Mouse (Mus musculus) layer of hippocampus, adult 2 months (tissue): ENCODE measurements at regions not wholly inside any gene's neighbourhood (a gene's known extent, or its start where the extent isn't known, plus 50 kb on each side); places are given as distances from the start of the nearest gene placed in this dataset.

Experiments used
- DNase-seq, 2 experiments: peaks; one replicate each; pipeline ENCODE4 v3.0.0; 2022; ENCODE audit warnings: low spot score in 2 of 2
- H3K27ac ChIP-seq: fragments of 200-600 bp; 2 replicates; pipeline ENCODE4 v1.8.1; 2022
- H3K4me3 ChIP-seq: fragments of 200-600 bp; 2 replicates; pipeline ENCODE4 v1.8.1; 2022; ENCODE audit warnings: mild to moderate bottlenecking
- CTCF ChIP-seq: fragments of 200-600 bp; conservative IDR thresholded peaks from 2 replicates; pipeline ENCODE4 v1.8.1; 2022; ENCODE audit warnings: antibody characterized with exemption, mild to moderate bottlenecking, moderate library complexity

DNA sequence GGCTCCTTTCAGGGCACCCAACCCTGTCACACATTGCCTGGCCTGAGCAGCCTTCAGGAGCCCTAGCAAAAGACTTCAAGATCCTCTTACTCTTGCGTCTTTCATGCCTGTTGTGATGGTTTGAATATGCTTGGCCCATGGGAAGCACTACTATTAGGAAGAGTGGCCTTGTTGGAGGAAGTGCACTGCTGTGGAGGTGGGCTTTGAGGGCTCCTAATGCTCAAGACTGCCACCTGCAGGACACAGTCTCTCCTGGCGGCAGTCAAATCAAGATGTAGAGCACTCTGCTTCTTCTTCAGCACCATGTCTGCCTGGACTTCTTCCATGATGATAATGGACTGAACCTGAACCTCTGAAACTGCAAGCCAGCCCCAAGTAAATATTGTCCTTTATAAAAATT, 73.0 kb downstream of the Tsen15 start:
- H3K27ac ChIP-seq = no peak overlapping the region
- no peak for DNase-seq
- TF ChIP-seq CTCF = peak; percentile 31
- H3K4me3 ChIP-seq = no peak overlapping the region

DNA sequence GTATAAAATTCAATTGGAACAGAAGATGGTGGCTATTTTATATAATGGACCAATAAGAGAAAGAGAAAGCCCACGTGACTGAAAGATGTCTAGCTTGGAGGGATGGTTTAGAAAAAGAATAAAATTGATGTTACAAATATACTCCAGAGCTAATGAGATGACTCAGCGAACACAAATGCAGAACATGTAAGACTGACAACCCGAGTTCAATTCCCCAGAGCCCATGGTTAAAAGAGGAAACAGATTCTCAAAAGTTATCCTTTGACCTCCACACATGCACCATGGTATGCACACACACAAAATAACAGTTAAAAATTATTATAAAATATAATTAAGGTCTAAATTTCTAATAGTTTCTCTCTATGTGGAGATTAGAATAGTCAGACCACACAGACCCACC, 81.0 kb downstream of the Tsen15 start:
- no peak for DNase-seq
- no peak overlapping the region for H3K4me3 ChIP-seq
- no peak overlapping the region for H3K27ac ChIP-seq
- no peak for TF ChIP-seq CTCF

DNA sequence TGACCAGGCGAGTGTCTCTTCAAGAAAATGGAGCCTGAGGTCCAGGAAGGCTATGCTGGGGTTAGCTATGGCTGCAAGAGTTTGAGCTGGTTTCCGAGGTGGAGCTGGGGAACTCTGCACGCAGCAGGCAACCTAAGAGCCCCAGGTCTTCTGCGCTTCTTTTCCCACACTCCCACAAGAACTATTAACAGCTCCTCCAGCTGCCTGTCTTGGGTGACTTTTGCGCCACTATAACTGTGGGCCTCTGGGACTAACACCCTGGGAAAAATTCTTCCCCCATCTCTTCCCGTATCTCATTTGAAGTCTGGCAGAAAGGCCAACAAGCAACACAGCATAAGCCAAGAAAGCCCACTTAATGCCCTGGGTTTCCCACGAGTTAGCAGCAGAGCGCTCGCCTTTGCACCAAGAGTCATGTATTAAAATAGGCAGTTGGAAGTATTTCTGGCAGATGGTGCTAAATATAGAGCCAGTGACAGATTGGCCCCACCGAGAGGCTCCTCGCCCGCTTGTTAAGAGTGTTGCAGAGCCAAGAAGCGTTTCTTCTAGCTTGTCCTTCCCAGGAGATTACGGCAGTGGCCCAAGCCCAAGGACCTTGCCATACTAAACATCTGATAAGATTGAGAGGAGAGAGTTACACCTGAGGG, 81.9 kb downstream of the Tsen15 start:
- H3K4me3 ChIP-seq = no peak overlapping the region
- no peak overlapping the region for H3K27ac ChIP-seq
- no peak for DNase-seq
- no peak for TF ChIP-seq CTCF

DNA sequence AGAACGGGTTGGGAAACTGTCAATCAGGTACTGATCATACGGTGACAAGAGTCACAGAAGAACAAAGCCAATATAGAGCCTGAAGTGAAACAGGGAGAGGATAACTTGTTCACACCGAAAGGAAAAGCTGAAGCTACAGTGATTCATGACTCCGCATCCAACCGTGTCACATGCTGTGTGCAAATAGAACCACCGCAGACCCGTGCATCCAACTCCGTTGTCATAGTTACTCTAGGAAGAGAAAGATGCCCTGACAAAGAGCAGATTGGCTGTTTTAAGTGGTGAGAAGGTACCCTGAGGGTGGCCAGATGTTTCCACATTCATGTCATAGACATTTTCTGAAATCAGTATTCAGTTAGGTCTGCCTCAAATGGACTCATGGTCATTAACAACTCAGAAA, 85.1 kb downstream of the Tsen15 start:
- Histone ChIP-seq H3K27ac (no peak overlapping the region), H3K4me3 (no peak overlapping the region)
- TF ChIP-seq CTCF = no peak
- no peak for DNase-seq

DNA sequence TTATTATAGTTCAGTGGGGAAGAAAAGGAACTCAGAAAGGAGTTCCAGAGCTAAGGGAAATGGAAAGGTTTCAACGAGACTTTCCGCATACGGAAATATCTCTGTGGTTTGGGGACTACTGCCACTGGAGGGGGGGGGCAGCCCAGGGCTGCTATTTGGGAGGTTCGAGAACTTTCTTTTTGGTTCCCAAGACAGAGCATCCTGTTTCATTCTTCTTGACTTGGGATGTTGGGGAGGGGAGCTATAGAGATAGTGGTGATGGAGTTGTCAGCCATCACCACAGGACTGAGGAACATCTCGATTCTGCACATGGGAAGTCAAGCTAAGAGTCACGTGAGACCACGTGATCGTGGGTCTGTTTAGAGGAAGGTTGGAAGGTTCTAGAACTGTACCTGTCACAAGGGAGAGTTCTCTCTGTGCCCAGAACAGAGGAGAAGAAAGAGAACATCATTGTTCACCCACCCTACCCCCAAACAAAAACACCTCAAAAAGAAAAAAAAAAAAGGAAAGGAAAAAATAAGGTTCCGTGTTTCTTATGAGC, 94.2 kb downstream of the Tsen15 start:
- no peak for DNase-seq
- no peak overlapping the region for H3K27ac ChIP-seq
- TF ChIP-seq CTCF = no peak
- no peak overlapping the region for H3K4me3 ChIP-seq

DNA sequence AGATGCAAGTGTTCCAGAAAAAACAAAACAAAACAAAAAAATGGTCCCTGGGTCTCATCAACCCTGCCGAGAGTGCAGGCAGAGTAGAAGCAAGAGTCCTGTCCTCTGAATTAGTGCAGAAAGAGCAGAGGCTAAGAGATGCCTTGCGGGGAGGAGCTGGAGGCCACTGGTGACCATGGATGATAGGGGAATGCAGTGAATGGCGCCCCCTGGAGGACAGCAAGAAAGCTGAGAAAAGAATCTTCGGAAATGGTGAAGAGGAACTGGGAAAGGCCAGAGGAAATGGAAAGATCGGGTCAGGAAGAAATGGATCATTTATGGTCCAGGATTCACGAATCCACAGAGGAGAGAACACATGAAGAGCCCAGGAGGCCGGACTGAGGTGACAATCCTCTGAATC, 95.7 kb downstream of the Tsen15 start:
- peak; percentile 60 to 85 for DNase-seq
- peak; percentile 89 for TF ChIP-seq CTCF
- Histone ChIP-seq H3K27ac (peak overlapping the region; percentile 19; the same call in 1 of the 2 replicates), H3K4me3 (peak overlapping the region; percentile 41; the same call in 1 of the 2 replicates)

GRCm38 (mm10) chr1:152287566-152288490, 98.7 kb downstream of the Tsen15 start:
- no peak overlapping the region for H3K4me3 ChIP-seq
- TF ChIP-seq CTCF = no peak
- DNase-seq = no peak
- no peak overlapping the region for H3K27ac ChIP-seq

DNA sequence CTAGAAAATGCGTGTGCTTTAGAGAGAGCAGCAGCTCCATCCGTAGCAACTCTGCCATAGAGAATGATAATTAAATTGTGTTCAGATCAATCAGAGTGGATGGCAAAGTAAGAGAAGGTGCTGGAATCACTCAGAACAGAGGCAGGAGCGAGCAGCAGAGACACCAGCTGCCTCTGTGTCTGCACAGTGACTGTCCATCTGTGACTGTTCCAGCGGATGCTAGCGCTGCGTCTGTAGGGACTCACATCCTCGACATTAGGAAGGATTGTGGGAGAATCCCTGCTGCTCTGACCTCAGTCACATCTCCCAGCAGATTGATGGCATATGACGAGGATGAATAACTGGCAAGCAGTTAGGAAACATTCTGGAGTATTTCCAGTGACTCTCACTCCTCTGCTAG, 99.8 kb downstream of the Tsen15 start:
- no peak for TF ChIP-seq CTCF

GRCm38 (mm10) chr1:152282106-152282505, 104.4 kb downstream of the Tsen15 start:
- no peak for TF ChIP-seq CTCF
- no peak for DNase-seq
- H3K4me3 ChIP-seq = no peak overlapping the region
- no peak overlapping the region for H3K27ac ChIP-seq

More for the DNA sequence above, 99.8 kb downstream of the Tsen15 start:
- H3K27ac ChIP-seq = no peak overlapping the region
- H3K4me3 ChIP-seq = no peak overlapping the region
- no peak for DNase-seq

DNA sequence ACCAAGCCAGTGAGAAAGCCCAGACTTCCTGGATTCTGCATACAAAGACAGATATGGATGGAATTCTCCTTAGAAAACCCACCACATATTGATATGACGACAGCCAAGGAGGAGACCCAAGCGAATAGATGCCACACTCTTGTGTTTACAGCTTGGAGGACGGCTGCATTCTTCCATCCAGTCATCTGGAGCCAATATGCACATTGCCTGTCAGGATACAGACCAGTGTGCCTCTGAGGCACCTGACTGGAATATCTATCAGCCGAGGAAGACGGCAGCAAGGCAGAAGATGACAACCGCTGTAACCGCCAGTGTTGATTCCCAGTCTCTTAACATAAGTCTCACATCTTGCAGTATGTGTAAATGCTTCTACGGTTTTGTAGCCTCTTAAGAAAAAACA, 105.3 kb downstream of the Tsen15 start:
- Histone ChIP-seq H3K27ac (no peak overlapping the region), H3K4me3 (no peak overlapping the region)
- DNase-seq = no peak
- no peak for TF ChIP-seq CTCF

DNA sequence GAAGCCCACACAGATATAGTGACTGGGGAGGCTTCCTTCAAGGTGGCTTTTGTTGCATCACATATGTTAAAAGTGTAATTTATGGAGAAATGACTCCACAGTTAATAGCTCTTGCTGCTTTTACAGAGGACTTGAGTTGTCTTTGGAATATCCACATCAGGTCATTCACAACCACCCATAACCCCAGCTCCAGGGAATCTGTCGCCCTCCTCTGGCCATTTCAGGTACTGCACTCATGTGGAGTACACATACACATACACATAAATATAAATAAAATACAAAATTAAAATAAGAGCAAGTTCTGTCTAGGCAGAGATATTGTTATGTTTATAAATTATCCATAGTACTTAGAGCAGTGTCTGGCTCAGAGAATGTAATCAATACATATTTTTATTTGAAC, 106.5 kb downstream of the Tsen15 start:
- H3K4me3 ChIP-seq = no peak overlapping the region
- no peak for DNase-seq
- H3K27ac ChIP-seq = no peak overlapping the region
- TF ChIP-seq CTCF = peak; percentile 70

GRCm38 (mm10) chr1:152275011-152275410, 111.5 kb downstream of the Tsen15 start:
- DNase-seq = no peak
- no peak for TF ChIP-seq CTCF
- H3K27ac ChIP-seq = no peak overlapping the region
- H3K4me3 ChIP-seq = no peak overlapping the region

- DNase-seq = no peak
- Histone ChIP-seq H3K4me3 (no peak overlapping the region), H3K27ac (no peak overlapping the region)
- no peak for TF ChIP-seq CTCF
Observed at GRCm38 (mm10) chr1:152273430-152273829, 113.1 kb downstream of the Tsen15 start.
